In the genomic region with DNA sequence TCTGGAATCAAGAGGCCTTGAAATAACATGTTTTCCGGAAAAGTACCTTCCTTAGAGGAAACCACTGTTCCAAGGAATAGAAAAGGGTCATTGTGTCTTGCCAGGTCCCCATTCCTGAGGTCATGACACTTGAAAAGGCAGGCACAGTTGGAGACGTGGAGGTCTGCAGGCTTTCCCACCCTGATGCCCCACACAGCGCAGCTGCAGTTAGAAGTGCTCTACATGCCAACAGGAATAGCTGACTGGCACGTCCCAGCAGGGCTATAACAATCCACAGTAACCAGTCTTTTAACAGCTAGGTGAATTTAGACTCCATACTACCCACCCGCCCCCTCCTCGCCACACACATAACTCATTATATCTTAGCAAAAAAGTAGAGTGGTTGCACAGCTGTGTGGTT, we compare ENCODE assay signal across 34 mouse cellular contexts. TPM values are rescaled to one million over a fixed set of nuclear protein-coding genes. Genes with fewer than 3 reads are reported as not detected.
DNase-seq lines count a peak whose midpoint lies in the region; ATAC-seq and TF ChIP-seq lines count a peak whose summit lies in the region.
"Had no signal": no experiment of that assay in that cellular context is flagged by ENCODE, and none has a peak within 500 bp of the region (broad histone marks: within the 10 kb centered on the region; RNA-seq: fewer than 3 reads in every experiment).

No protein-coding gene starts in this region.

- H3K27ac ChIP-seq in gastrocnemius, adult 2 months = peak overlapping the region; percentile 67
- H3K27ac ChIP-seq in testis, adult 2 months (ENCODE audit: control insufficient read depth, insufficient read depth, low read depth, low read length) = no peak overlapping the region
- H3K27ac ChIP-seq in forebrain, embryonic 14.5 days (ENCODE audit: low read depth, low read length) = no peak overlapping the region
- H3K27ac ChIP-seq: forebrain, embryonic 13.5 days; heart, embryonic 10.5 days; heart, embryonic 15.5 days; hindbrain, embryonic 13.5 days; liver, embryonic 15.5 days; macrophage; midbrain, embryonic 13.5 days; neural tube, embryonic 13.5 days had no signal

- no peaks in the 10 kb centered on the region for H3K27me3 ChIP-seq in testis, adult 2 months (ENCODE audit: control insufficient read depth, insufficient read depth, low read length)
- no peaks in the 10 kb centered on the region for H3K27me3 ChIP-seq in forebrain, embryonic 14.5 days (replicated peaks; ENCODE audit: control insufficient read depth, insufficient read depth, low read length)
- H3K27me3 ChIP-seq: forebrain, embryonic 13.5 days; heart, embryonic 15.5 days; hindbrain, embryonic 13.5 days; liver, embryonic 15.5 days; midbrain, embryonic 13.5 days; neural tube, embryonic 13.5 days had no signal

- no peak for TF ChIP-seq CTCF in gastrocnemius, adult 2 months (IDR thresholded peaks at IDR 0.05)
- TF ChIP-seq CTCF in testis, adult 2 months (IDR thresholded peaks at IDR 0.05; ENCODE audit: control insufficient read depth, insufficient read depth, insufficient replicate concordance, low read depth, low read length) = no peak

- TF ChIP-seq POLR2A in testis, adult 2 months (IDR thresholded peaks at IDR 0.05; ENCODE audit: control insufficient read depth, low read depth, low read length) = no peak

- no peak overlapping the region for H3K4me3 ChIP-seq in gastrocnemius, adult 2 months
- peak overlapping the region; percentile 69; the same call in 1 of the 2 replicates for H3K4me3 ChIP-seq in testis, adult 2 months (ENCODE audit: control insufficient read depth, low read depth, low read length)
- H3K4me3 ChIP-seq in forebrain, embryonic 14.5 days (ENCODE audit: low read depth, low read length) = no peak overlapping the region
- H3K4me3 ChIP-seq: forebrain, embryonic 13.5 days; heart, embryonic 10.5 days; heart, embryonic 15.5 days; hindbrain, embryonic 13.5 days; liver, embryonic 15.5 days; midbrain, embryonic 13.5 days; neural tube, embryonic 13.5 days had no signal

- peaks cover 2% of the 10 kb centered on the region for H3K4me1 ChIP-seq in testis, adult 2 months (ENCODE audit: control insufficient read depth, insufficient read depth, low read length)
- H3K4me1 ChIP-seq in forebrain, embryonic 14.5 days (ENCODE audit: control insufficient read depth, insufficient read depth, low read length) = no peaks in the 10 kb centered on the region
- H3K4me1 ChIP-seq: forebrain, embryonic 13.5 days; hindbrain, embryonic 13.5 days; liver, embryonic 15.5 days; midbrain, embryonic 13.5 days; neural tube, embryonic 13.5 days had no signal

- H3K36me3 ChIP-seq in testis, adult 2 months (ENCODE audit: control insufficient read depth, insufficient read depth, low read length) = no peaks in the 10 kb centered on the region
- no peaks in the 10 kb centered on the region for H3K36me3 ChIP-seq in forebrain, embryonic 14.5 days (ENCODE audit: control insufficient read depth, insufficient read depth, low read length)
- H3K36me3 ChIP-seq: G1E; heart, embryonic 10.5 days; heart, embryonic 15.5 days; hindbrain, embryonic 13.5 days; liver, embryonic 15.5 days; midbrain, embryonic 13.5 days; neural tube, embryonic 13.5 days had no signal

- no peak overlapping the region for H3K9ac ChIP-seq in forebrain, embryonic 14.5 days (ENCODE audit: low read length)
- H3K9ac ChIP-seq: forebrain, embryonic 13.5 days; heart, embryonic 15.5 days; hindbrain, embryonic 13.5 days; liver, embryonic 15.5 days; midbrain, embryonic 13.5 days; neural tube, embryonic 13.5 days had no signal

- WGBS in forebrain, embryonic 14.5 days = 62% methylated on average over 6 of the region's 6 CpGs

- intact Hi-C loops in gastrocnemius, adult 2 months (cut with DNase I) = no loop called here
- intact Hi-C loops in gastrocnemius, postnatal 14 days (cut with DNase I; ENCODE audit: low total_unique reads) = no loop called here

- H3K4me2 ChIP-seq in forebrain, embryonic 14.5 days (ENCODE audit: low read length) = no peak overlapping the region
- H3K4me2 ChIP-seq: forebrain, embryonic 13.5 days; heart, embryonic 15.5 days; hindbrain, embryonic 13.5 days; liver, embryonic 15.5 days; midbrain, embryonic 13.5 days; neural tube, embryonic 13.5 days had no signal

- no peaks in the 10 kb centered on the region for H3K9me3 ChIP-seq in forebrain, embryonic 14.5 days (replicated peaks; ENCODE audit: control insufficient read depth, low read length)
- H3K9me3 ChIP-seq: forebrain, embryonic 13.5 days; G1E; heart, embryonic 10.5 days; heart, embryonic 15.5 days; hindbrain, embryonic 13.5 days; liver, embryonic 15.5 days; midbrain, embryonic 13.5 days; neural tube, embryonic 13.5 days had no signal

- DNase-seq in gastrocnemius, adult 2 months = no peak
- DNase-seq in gastrocnemius, postnatal 14 days = no peak
- peak; percentile 31 for DNase-seq in kidney, adult 9 months
- DNase-seq in kidney, postnatal 25 days = no peak
- no peak for DNase-seq in testis, postnatal 14 days (ENCODE audit: low spot score)
- no peak for DNase-seq in ovary, postnatal 10 days (ENCODE audit: low spot score)
- no peak for DNase-seq in forebrain, embryonic 14.5 days (ENCODE audit: low spot score)
- DNase-seq: adrenal gland, postnatal 10 days; cerebellum, adult 11 months; cerebellum, adult 9-10 months; cerebellum, postnatal 36 days; heart, postnatal 4 days; kidney, adult 11 months; kidney, postnatal 10 days; thymus, postnatal 25 days had no signal

- no peak for ATAC-seq in forebrain, embryonic 14.5 days
- ATAC-seq: forebrain, embryonic 13.5 days; lung, postnatal 0 days; midbrain, embryonic 13.5 days had no signal

RNA-seq across cellular contexts. Expression of gene Spaar, which starts 7.3 kb away (rescaled TPM):
- 1 to 10 TPM; 1.4 to 2.3 TPM for total RNA-seq in gastrocnemius, adult 2 months (2021)
- 1 to 10 TPM; 1.1 to 2.2 TPM for total RNA-seq in gastrocnemius, postnatal 14 days (2021)
- polyA plus RNA-seq in testis, adult 2 months (2012; rRNA removed) = 3.0 and 4.6 TPM in 2 replicates
- polyA plus RNA-seq in forebrain, embryonic 14.5 days (2014; fragmentation: Nextera tagmentation; extraction: Ambion mirVana) = 0.06 TPM in 1 of 2 replicates, not detected in the other
- total RNA-seq: megakaryocyte-erythroid progenitor cell, adult 5-6 weeks had no signal
- polyA plus RNA-seq: forebrain, embryonic 13.5 days; G1E; hindbrain, embryonic 13.5 days; macrophage; midbrain, embryonic 13.5 days; neural tube, embryonic 13.5 days had no signal

RNA-seq across cellular contexts. Expression of gene Hrct1, which starts 10.2 kb away (rescaled TPM):
- total RNA-seq in gastrocnemius, adult 2 months (2021) = 1 to 10 TPM; 1.1 to 2.4 TPM
- total RNA-seq in gastrocnemius, postnatal 14 days (2021) = 1 to 10 TPM; 1.9 to 2.7 TPM
- 0.62 and 0.73 TPM in 2 replicates for polyA plus RNA-seq in testis, adult 2 months (2012; rRNA removed)
- polyA plus RNA-seq in forebrain, embryonic 14.5 days (2014; fragmentation: Nextera tagmentation; extraction: Ambion mirVana) = 0.36 and 0.45 TPM in 2 replicates
- total RNA-seq: megakaryocyte-erythroid progenitor cell, adult 5-6 weeks had no signal
- polyA plus RNA-seq: G1E, macrophage had no signal

RNA-seq across cellular contexts. Expression of gene Olfr71, which starts 27.1 kb away (rescaled TPM):
- not detected for total RNA-seq in gastrocnemius, adult 2 months (2021)
- not detected for total RNA-seq in gastrocnemius, postnatal 14 days (2021)
- polyA plus RNA-seq in testis, adult 2 months (2012; rRNA removed) = not detected in 2 replicates
- polyA plus RNA-seq in forebrain, embryonic 14.5 days (2014; fragmentation: Nextera tagmentation; extraction: Ambion mirVana) = not detected in 2 replicates
- total RNA-seq: adrenal gland, postnatal 10 days; heart, postnatal 4 days; layer of hippocampus, adult 18-20 months; layer of hippocampus, postnatal 10 days; left cerebral cortex, postnatal 14 days; liver, adult 2 months; megakaryocyte-erythroid progenitor cell, adult 5-6 weeks had no signal
- polyA plus RNA-seq: embryonic facial prominence, embryonic 11.5 days; forebrain, embryonic 13.5 days; G1E; gonadal fat pad, adult 2 months; heart, embryonic 10.5 days; heart, embryonic 15.5 days; hindbrain, embryonic 13.5 days; liver, adult 2 months; liver, embryonic 15.5 days; macrophage had no signal

RNA-seq across cellular contexts. Expression of gene Olfr159, which starts 33.7 kb away (rescaled TPM):
- total RNA-seq in gastrocnemius, adult 2 months (2021) = not detected
- not detected for total RNA-seq in gastrocnemius, postnatal 14 days (2021)
- not detected in 2 replicates for polyA plus RNA-seq in testis, adult 2 months (2012; rRNA removed)
- not detected in 2 replicates for polyA plus RNA-seq in forebrain, embryonic 14.5 days (2014; fragmentation: Nextera tagmentation; extraction: Ambion mirVana)
- total RNA-seq: adrenal gland, postnatal 10 days; G1E; heart, postnatal 4 days; layer of hippocampus, adult 18-20 months; layer of hippocampus, postnatal 10 days; left cerebral cortex, adult 18-20 months; left cerebral cortex, postnatal 14 days; liver, adult 2 months; megakaryocyte-erythroid progenitor cell, adult 5-6 weeks had no signal
- polyA plus RNA-seq: embryonic facial prominence, embryonic 11.5 days; forebrain, embryonic 13.5 days; G1E; gonadal fat pad, adult 2 months; heart, embryonic 10.5 days; heart, embryonic 15.5 days; hindbrain, embryonic 13.5 days; liver, adult 2 months; liver, embryonic 15.5 days; lung, postnatal 0 days; macrophage; midbrain, embryonic 13.5 days; neural tube, embryonic 13.5 days had no signal

RNA-seq across cellular contexts. Expression of gene Olfr70, which starts 36.5 kb away (rescaled TPM):
- total RNA-seq in gastrocnemius, adult 2 months (2021) = not detected
- total RNA-seq in gastrocnemius, postnatal 14 days (2021) = not detected
- not detected in 2 replicates for polyA plus RNA-seq in testis, adult 2 months (2012; rRNA removed)
- not detected in 2 replicates for polyA plus RNA-seq in forebrain, embryonic 14.5 days (2014; fragmentation: Nextera tagmentation; extraction: Ambion mirVana)
- total RNA-seq: adrenal gland, postnatal 10 days; G1E; heart, postnatal 4 days; layer of hippocampus, adult 18-20 months; layer of hippocampus, postnatal 10 days; left cerebral cortex, adult 18-20 months; left cerebral cortex, postnatal 14 days; liver, adult 2 months; megakaryocyte-erythroid progenitor cell, adult 5-6 weeks had no signal
- polyA plus RNA-seq: embryonic facial prominence, embryonic 11.5 days; forebrain, embryonic 13.5 days; G1E; gonadal fat pad, adult 2 months; heart, embryonic 10.5 days; heart, embryonic 15.5 days; hindbrain, embryonic 13.5 days; liver, adult 2 months; liver, embryonic 15.5 days; lung, postnatal 0 days; macrophage; midbrain, embryonic 13.5 days; neural tube, embryonic 13.5 days had no signal
